Mouse (Mus musculus): ENCODE measurements around the gene Mdm2. TPM values are rescaled to one million over a fixed set of nuclear protein-coding genes. Genes with fewer than 3 reads are reported as not detected.

The Mdm2 gene
- polyA plus RNA-seq, 1 experiment from 2014 or later: 39.7 TPM

DNA sequence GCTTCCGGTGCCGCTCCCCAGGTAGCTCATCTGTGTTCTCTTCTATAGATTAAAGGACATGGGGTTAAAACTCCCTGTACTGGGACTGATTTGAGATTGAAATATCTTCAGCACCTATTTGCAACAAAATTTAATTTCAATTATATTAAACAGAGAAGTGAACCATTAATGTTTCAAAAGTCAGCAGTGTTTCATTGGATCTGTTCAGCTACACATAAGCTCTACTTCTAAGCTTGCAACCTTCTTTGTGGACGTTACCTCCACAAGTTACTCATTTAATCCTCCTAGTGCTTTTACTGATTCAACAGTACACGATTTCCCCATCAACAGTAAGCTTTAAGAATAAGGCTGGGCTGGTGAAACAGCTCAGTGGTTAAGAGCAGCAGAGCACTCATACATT is 15.5 kb downstream of the Mdm2 start:
- H3K4me2 ChIP-seq (ENCODE audit: low read length): no peak overlapping the region
- DNase-seq (ENCODE audit: low spot score) (no peak), ATAC-seq (replicated peaks; ENCODE audit: low FRiP score, low TSS enrichment, low read depth) (no peak)
- no peaks in the 10 kb centered on the region for H3K27me3 ChIP-seq (replicated peaks; ENCODE audit: control insufficient read depth, insufficient read depth, low read length)
- H3K9ac ChIP-seq (ENCODE audit: low read length): no peak overlapping the region
- no peaks in the 10 kb centered on the region for H3K9me3 ChIP-seq (ENCODE audit: control insufficient read depth, low read length)
- H3K4me3 ChIP-seq (ENCODE audit: low read depth, low read length): no peak overlapping the region
- H3K4me1 ChIP-seq (replicated peaks; ENCODE audit: control insufficient read depth, insufficient read depth, low read length): no peaks in the 10 kb centered on the region
- no peak overlapping the region for H3K27ac ChIP-seq (ENCODE audit: low read depth)
- 96% methylated on average over 4 of the region's 4 CpGs for WGBS
- H3K36me3 ChIP-seq (ENCODE audit: control insufficient read depth, insufficient read depth, low read length): peaks cover 95% of the 10 kb centered on the region

DNA sequence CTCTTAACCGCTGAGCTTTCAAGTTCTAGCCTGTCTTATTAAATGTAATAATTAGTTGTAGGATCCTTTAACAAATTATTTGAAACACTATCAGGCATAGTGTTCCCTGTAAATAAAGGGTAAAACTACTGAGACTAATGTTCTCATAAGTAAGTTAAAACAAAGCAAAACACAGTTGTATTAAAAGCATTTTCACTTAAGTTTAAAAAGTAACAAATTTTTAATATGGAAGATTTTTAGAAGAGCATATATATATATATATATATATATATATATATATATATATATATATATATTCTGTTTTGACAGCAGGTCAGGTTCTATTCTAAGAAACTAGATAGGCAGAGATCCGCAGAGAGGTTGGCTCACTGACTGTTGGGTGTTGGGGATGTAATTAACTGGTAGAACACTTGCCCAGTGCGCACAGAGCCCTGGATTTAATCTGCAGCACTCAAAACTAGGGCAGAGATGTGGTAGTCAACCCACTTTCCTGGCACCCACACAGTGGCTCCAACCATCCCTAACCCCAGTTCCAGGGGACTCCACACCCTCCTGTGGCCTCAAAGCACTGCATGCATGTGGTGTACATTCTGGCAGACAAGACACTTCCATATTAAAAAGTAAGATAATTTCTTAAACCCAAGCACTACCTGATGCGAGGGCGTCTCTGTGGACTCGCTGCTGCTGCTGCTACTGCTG is 16.2 kb downstream of the Mdm2 start:
- Histone ChIP-seq H3K4me3 (ENCODE audit: low read depth, low read length) (no peak overlapping the region), H3K4me2 (ENCODE audit: low read length) (no peak overlapping the region), H3K27me3 (replicated peaks; ENCODE audit: control insufficient read depth, insufficient read depth, low read length) (no peaks in the 10 kb centered on the region), H3K9ac (ENCODE audit: low read length) (no peak overlapping the region), H3K4me1 (replicated peaks; ENCODE audit: control insufficient read depth, insufficient read depth, low read length) (no peaks in the 10 kb centered on the region), H3K36me3 (ENCODE audit: control insufficient read depth, insufficient read depth, low read length) (peaks cover 94% of the 10 kb centered on the region), H3K9me3 (ENCODE audit: control insufficient read depth, low read length) (no peaks in the 10 kb centered on the region), H3K27ac (ENCODE audit: low read depth) (no peak overlapping the region)
- ATAC-seq (replicated peaks; ENCODE audit: low FRiP score, low TSS enrichment, low read depth) (no peak), DNase-seq (ENCODE audit: low spot score) (peak; percentile 43)
- 97% methylated on average over 6 of the region's 6 CpGs for WGBS

DNA sequence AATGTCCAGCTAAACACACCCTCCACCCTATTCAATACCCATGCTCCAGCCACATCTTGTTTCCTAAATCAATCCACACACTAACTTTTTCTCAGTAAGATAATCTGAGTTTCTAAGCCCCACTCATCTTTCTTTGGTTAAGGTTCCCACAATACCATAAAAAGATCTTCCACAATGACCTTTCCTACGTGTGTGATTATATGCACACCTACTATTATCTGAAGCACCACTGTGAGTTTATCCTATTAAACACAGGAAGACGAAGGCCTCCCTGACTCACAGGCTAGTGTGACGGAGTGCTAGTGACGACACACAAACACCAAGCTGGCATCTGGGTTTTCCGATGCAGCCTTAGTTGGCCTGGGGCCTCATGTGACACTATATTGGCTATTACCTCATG is 17.6 kb downstream of the Mdm2 start:
- no peak overlapping the region for H3K4me2 ChIP-seq (ENCODE audit: low read length)
- peaks cover 94% of the 10 kb centered on the region for H3K36me3 ChIP-seq (ENCODE audit: control insufficient read depth, insufficient read depth, low read length)
- H3K27me3 ChIP-seq (replicated peaks; ENCODE audit: control insufficient read depth, insufficient read depth, low read length): no peaks in the 10 kb centered on the region
- no peak overlapping the region for H3K4me3 ChIP-seq (ENCODE audit: low read depth, low read length)
- H3K9me3 ChIP-seq (ENCODE audit: control insufficient read depth, low read length): no peaks in the 10 kb centered on the region
- DNase-seq (ENCODE audit: low spot score): no peak
- WGBS: 95% methylated on average over 5 of the region's 5 CpGs
- no peaks in the 10 kb centered on the region for H3K4me1 ChIP-seq (replicated peaks; ENCODE audit: control insufficient read depth, insufficient read depth, low read length)
- no peak for ATAC-seq (replicated peaks; ENCODE audit: low FRiP score, low TSS enrichment, low read depth)
- H3K9ac ChIP-seq (ENCODE audit: low read length): no peak overlapping the region
- H3K27ac ChIP-seq (ENCODE audit: low read depth): no peak overlapping the region

DNA sequence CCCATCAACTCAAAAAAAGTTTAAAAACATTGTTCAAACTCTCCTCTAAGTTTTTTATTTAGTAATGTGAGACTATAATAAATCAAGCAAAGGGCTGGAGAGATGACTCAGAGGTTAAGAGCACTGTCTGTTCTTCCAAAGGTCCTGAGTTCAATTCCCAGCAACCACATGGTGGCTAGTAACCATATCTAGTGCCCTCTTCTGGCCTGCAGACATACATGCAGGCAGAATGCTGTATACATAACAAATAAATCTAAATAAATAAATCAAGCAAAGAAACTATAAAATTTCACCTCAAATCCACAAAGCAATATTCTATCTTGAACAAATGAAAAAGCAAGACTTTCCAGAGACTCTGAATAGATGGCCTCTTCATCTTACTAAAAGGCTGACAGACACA is 18.4 kb downstream of the Mdm2 start:
- H3K9me3 ChIP-seq (ENCODE audit: control insufficient read depth, low read length): no peaks in the 10 kb centered on the region
- H3K4me2 ChIP-seq (ENCODE audit: low read length): no peak overlapping the region
- no peak overlapping the region for H3K27ac ChIP-seq (ENCODE audit: low read depth)
- H3K9ac ChIP-seq (ENCODE audit: low read length): no peak overlapping the region
- ATAC-seq (replicated peaks; ENCODE audit: low FRiP score, low TSS enrichment, low read depth) (no peak), DNase-seq (ENCODE audit: low spot score) (no peak)
- no peaks in the 10 kb centered on the region for H3K27me3 ChIP-seq (replicated peaks; ENCODE audit: control insufficient read depth, insufficient read depth, low read length)
- peaks cover 91% of the 10 kb centered on the region for H3K36me3 ChIP-seq (ENCODE audit: control insufficient read depth, insufficient read depth, low read length)
- no peak overlapping the region for H3K4me3 ChIP-seq (ENCODE audit: low read depth, low read length)
- H3K4me1 ChIP-seq (replicated peaks; ENCODE audit: control insufficient read depth, insufficient read depth, low read length): no peaks in the 10 kb centered on the region

DNA sequence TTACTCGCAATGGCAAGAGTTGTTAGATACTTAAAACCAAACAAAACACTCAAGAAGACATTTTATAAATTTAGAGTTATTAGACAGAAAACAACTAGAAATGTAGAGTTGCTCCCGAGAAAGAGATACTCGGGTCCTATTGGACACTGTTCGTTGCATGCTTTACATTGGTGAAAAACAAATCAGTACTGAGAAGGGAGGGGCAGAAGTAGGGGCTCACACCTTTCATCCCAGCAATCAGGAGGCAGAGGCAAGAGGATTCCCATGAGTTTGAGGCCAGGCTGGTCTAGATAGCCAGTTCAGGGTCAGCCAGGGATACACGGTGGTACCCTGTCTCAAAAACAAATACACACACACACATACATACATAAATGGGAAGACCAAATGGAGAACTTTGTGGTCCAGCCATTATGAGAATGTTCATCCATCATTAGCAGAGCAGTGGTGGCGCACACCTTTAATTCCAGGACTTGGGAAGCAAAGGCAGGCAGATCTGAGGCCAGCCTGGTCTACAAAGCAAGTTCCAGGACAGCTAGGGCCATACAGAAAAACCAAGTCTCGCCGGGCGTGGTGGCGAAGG is 19.1 kb downstream of the Mdm2 start:
- 96% methylated on average over 10 of the region's 10 CpGs for WGBS
- H3K36me3 ChIP-seq (ENCODE audit: control insufficient read depth, insufficient read depth, low read length): peaks cover 84% of the 10 kb centered on the region
- no peaks in the 10 kb centered on the region for H3K9me3 ChIP-seq (ENCODE audit: control insufficient read depth, low read length)
- no peaks in the 10 kb centered on the region for H3K4me1 ChIP-seq (replicated peaks; ENCODE audit: control insufficient read depth, insufficient read depth, low read length)
- no peak overlapping the region for H3K9ac ChIP-seq (ENCODE audit: low read length)
- no peaks in the 10 kb centered on the region for H3K27me3 ChIP-seq (replicated peaks; ENCODE audit: control insufficient read depth, insufficient read depth, low read length)
- no peak overlapping the region for H3K4me3 ChIP-seq (ENCODE audit: low read depth, low read length)
- no peak for DNase-seq (ENCODE audit: low spot score)
- ATAC-seq (replicated peaks; ENCODE audit: low FRiP score, low TSS enrichment, low read depth): no peak
- no peak overlapping the region for H3K4me2 ChIP-seq (ENCODE audit: low read length)
- H3K27ac ChIP-seq (ENCODE audit: low read depth): no peak overlapping the region

DNA sequence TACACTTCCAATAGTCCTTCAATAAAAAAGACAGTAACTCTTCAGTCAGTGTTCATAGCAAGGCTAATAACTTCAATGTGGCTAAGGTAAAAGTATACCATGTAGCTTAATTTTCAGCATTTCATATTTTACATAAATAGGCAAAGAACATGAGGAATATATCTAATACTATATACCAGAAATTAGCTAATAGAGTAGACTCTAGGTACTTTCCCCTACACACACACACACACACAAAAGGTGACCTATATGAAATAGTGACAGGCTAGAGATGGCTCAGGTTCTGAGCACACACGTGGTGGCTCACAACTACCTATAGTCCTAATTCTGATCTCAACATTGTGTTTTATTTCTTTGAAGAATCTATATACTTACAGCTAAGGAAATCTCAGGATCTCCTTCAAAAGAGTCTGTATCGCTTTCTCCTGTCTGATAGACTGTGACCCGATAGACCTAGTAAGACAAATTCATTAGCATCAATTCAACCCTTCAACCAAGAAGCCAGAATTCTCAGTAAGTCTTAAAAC is 19.7 kb downstream of the Mdm2 start:
- Histone ChIP-seq H3K27me3 (replicated peaks; ENCODE audit: control insufficient read depth, insufficient read depth, low read length) (no peaks in the 10 kb centered on the region), H3K4me1 (replicated peaks; ENCODE audit: control insufficient read depth, insufficient read depth, low read length) (no peaks in the 10 kb centered on the region), H3K9ac (ENCODE audit: low read length) (no peak overlapping the region), H3K4me2 (ENCODE audit: low read length) (no peak overlapping the region), H3K4me3 (ENCODE audit: low read depth, low read length) (no peak overlapping the region), H3K27ac (ENCODE audit: low read depth) (no peak overlapping the region), H3K36me3 (ENCODE audit: control insufficient read depth, insufficient read depth, low read length) (peaks cover 78% of the 10 kb centered on the region), H3K9me3 (ENCODE audit: control insufficient read depth, low read length) (no peaks in the 10 kb centered on the region)
- WGBS: 96% methylated on average over 3 of the region's 3 CpGs
- no peak for DNase-seq (ENCODE audit: low spot score)
- no peak for ATAC-seq (replicated peaks; ENCODE audit: low FRiP score, low TSS enrichment, low read depth)

DNA sequence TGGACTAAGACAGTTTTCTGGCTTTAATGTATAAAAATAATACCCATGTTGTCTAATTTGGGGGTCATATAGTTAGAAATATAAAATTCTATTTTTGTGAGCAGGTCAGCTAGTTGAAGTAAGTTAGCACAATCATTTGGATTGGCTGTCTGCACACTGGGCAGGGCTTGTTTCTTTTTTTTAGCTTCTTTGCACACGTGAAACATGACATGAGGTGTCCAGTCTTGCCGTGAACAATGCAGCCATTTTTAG is 20.5 kb downstream of the Mdm2 start:
- H3K27ac ChIP-seq (ENCODE audit: low read depth): no peak overlapping the region
- no peak overlapping the region for H3K9ac ChIP-seq (ENCODE audit: low read length)
- H3K9me3 ChIP-seq (ENCODE audit: control insufficient read depth, low read length): no peaks in the 10 kb centered on the region
- no peak for ATAC-seq (replicated peaks; ENCODE audit: low FRiP score, low TSS enrichment, low read depth)
- H3K4me3 ChIP-seq (ENCODE audit: low read depth, low read length): no peak overlapping the region
- H3K36me3 ChIP-seq (ENCODE audit: control insufficient read depth, insufficient read depth, low read length): peaks cover 70% of the 10 kb centered on the region
- no peaks in the 10 kb centered on the region for H3K27me3 ChIP-seq (replicated peaks; ENCODE audit: control insufficient read depth, insufficient read depth, low read length)
- 89% methylated on average over 2 of the region's 2 CpGs for WGBS
- no peak overlapping the region for H3K4me2 ChIP-seq (ENCODE audit: low read length)
- H3K4me1 ChIP-seq (replicated peaks; ENCODE audit: control insufficient read depth, insufficient read depth, low read length): no peaks in the 10 kb centered on the region
- no peak for DNase-seq (ENCODE audit: low spot score)

DNA sequence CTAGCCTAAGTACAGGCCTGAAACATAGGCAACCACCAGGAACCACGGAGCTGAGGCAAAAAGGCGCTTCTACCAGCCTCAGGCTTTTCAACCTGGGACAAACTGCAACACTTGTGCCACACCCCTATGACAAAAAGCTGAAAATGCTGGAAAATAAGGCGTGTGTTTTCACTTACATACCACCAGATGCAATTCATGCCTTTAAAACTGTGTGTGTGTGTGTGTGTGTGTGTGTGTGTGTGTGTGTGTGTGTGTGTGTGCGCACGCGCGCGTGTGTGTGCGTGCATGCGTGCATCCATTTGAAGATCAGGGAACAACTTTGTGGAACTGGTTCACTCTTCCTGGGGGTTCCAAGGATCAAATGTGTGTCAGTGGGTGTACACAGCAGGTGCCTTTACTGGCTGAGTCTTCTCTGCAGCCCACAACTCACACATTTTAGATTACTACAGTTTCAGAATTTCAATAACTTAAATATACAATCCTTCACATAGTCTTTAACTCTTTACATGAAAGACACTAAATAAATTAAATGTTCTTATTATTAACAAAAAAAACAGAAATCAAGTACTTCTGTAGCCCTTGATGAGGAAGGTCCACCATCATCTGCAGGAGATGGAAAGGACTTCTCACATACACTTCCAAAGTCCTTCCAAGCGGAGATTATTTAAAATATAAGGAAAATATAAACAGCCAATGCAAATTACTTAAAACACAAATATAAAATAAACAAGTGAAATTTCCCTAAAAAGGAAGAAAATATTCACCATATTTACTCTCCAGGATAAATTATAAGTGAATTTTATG is 21.1 kb downstream of the Mdm2 start:
- H3K27ac ChIP-seq (ENCODE audit: low read depth): no peak overlapping the region
- DNase-seq (ENCODE audit: low spot score) (no peak), ATAC-seq (replicated peaks; ENCODE audit: low FRiP score, low TSS enrichment, low read depth) (no peak)
- H3K27me3 ChIP-seq (replicated peaks; ENCODE audit: control insufficient read depth, insufficient read depth, low read length): no peaks in the 10 kb centered on the region
- no peaks in the 10 kb centered on the region for H3K9me3 ChIP-seq (ENCODE audit: control insufficient read depth, low read length)
- no peak overlapping the region for H3K9ac ChIP-seq (ENCODE audit: low read length)
- no peak overlapping the region for H3K4me2 ChIP-seq (ENCODE audit: low read length)
- H3K36me3 ChIP-seq (ENCODE audit: control insufficient read depth, insufficient read depth, low read length): peaks cover 64% of the 10 kb centered on the region
- WGBS: 96% methylated on average over 11 of the region's 11 CpGs
- no peaks in the 10 kb centered on the region for H3K4me1 ChIP-seq (replicated peaks; ENCODE audit: control insufficient read depth, insufficient read depth, low read length)
- H3K4me3 ChIP-seq (ENCODE audit: low read depth, low read length): no peak overlapping the region
